In the genomic region with DNA sequence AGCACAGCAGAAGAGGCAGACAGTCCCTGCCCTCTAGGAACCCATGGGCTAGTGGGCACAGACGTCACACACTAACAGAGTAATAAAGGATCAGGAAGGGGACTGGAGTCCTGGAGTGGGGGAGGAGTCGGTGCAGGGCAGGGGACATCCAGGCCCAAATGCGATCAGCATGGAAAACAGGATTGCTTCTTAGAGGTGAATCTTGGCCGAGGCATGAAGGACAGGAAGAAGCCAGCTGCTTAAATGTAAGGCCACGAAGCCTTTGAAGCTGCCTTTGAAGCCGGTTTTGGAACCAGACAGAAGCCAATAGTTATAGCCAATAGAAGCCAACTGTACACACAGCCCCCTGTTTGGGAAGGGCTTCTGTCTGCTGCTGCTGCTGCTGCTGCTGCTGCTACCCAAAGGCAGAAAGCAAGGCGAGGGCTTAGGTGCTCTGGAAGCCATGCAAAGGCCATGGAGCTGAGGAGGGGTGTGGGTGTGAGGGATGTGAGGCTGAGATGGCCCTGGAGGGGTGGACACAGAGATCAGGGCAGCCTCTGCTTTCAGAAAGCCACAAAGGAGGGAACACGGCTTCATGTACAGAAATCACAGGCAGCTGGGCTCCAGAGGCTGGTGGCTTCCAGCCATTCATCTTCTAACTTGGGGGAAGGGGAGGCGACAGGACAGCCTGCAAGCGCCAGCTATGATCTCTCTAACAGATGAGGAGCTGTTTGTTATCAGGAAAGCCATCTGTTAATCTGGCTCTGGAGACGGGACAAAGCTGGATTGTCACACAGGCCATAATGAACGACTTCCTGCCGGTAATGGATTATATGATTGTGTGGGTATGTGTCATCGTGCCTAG, we compare ENCODE assay signal across 9 mouse cellular contexts. TPM values are rescaled to one million over a fixed set of nuclear protein-coding genes. Genes with fewer than 3 reads are reported as not detected.
DNase-seq lines count a peak whose midpoint lies in the region; ATAC-seq lines count a peak whose summit lies in the region.
"Had no signal": no experiment of that assay in that cellular context is flagged by ENCODE, and none has a peak within 500 bp of the region (broad histone marks: within the 10 kb centered on the region; RNA-seq: fewer than 3 reads in every experiment).

No protein-coding gene starts in this region.

- H3K27me3 ChIP-seq in embryonic facial prominence, embryonic 11.5 days (ENCODE audit: control insufficient read depth, insufficient read depth, low read length), result no peaks in the 10 kb centered on the region
- H3K27me3 ChIP-seq in kidney, embryonic 16.5 days (ENCODE audit: insufficient read depth, low read length), result no peaks in the 10 kb centered on the region

- H3K36me3 ChIP-seq in embryonic facial prominence, embryonic 11.5 days (replicated peaks; ENCODE audit: control insufficient read depth, insufficient read depth, low read depth, low read length), result no peaks in the 10 kb centered on the region
- no peaks in the 10 kb centered on the region for H3K36me3 ChIP-seq in kidney, embryonic 16.5 days (ENCODE audit: insufficient read depth, low read length)

- H3K9me3 ChIP-seq in embryonic facial prominence, embryonic 11.5 days (replicated peaks; ENCODE audit: control insufficient read depth, low read length), result no peaks in the 10 kb centered on the region
- H3K9me3 ChIP-seq in kidney, embryonic 16.5 days (ENCODE audit: low read length), result no peaks in the 10 kb centered on the region

- intact Hi-C loops in left cerebral cortex, postnatal 36 days (cut with DNase I), result no loop called here

- H3K4me1 ChIP-seq in embryonic facial prominence, embryonic 11.5 days (ENCODE audit: control insufficient read depth, insufficient read depth, low read length), result no peaks in the 10 kb centered on the region
- peaks cover 18% of the 10 kb centered on the region for H3K4me1 ChIP-seq in kidney, embryonic 16.5 days (ENCODE audit: insufficient read depth, low read length)

- H3K27ac ChIP-seq in embryonic facial prominence, embryonic 11.5 days (replicated peaks; ENCODE audit: low read depth, low read length), result no peak overlapping the region
- peak overlapping the region; percentile 78 for H3K27ac ChIP-seq in kidney, embryonic 16.5 days (ENCODE audit: low read length)
- H3K27ac ChIP-seq: liver, embryonic 14.5 days had no signal

- 36% methylated on average over 14 of the region's 14 CpGs for WGBS in embryonic facial prominence, embryonic 11.5 days
- WGBS in kidney, embryonic 16.5 days, result 26% methylated on average over 14 of the region's 14 CpGs

- ATAC-seq in embryonic facial prominence, embryonic 11.5 days (replicated peaks; ENCODE audit: insufficient number of reproducible peaks, low FRiP score, low TSS enrichment, low read depth), result no peak
- peak; percentile 57 for ATAC-seq in kidney, embryonic 16.5 days (ENCODE audit: low FRiP score, low TSS enrichment)
- no peak for ATAC-seq in erythroblast, adult 5-6 weeks (replicated peaks; ENCODE audit: low FRiP score, poor library complexity, severe bottlenecking)

- peak; percentile 93 for DNase-seq in heart, adult 11 months
- no peak for DNase-seq in heart, adult 9 months (ENCODE audit: low spot score in 2 of 2)
- no peak for DNase-seq in embryonic facial prominence, embryonic 11.5 days (ENCODE audit: low spot score)
- peak; percentile 67 for DNase-seq in lung, postnatal 36 days
- DNase-seq in natural killer cell, adult 2 months (ENCODE audit: low spot score in 2 of 2), result no peak
- DNase-seq in left cerebral cortex, postnatal 36 days (ENCODE audit: low spot score in 2 of 2), result no peak

- no peak overlapping the region for H3K4me2 ChIP-seq in embryonic facial prominence, embryonic 11.5 days (ENCODE audit: low read depth, low read length)
- H3K4me2 ChIP-seq in kidney, embryonic 16.5 days (replicated peaks; ENCODE audit: low read depth, low read length), result no peak overlapping the region

- H3K4me3 ChIP-seq in embryonic facial prominence, embryonic 11.5 days (ENCODE audit: low read depth, low read length), result no peak overlapping the region
- H3K4me3 ChIP-seq in kidney, embryonic 16.5 days (ENCODE audit: low read length), result no peak overlapping the region

- H3K9ac ChIP-seq in embryonic facial prominence, embryonic 11.5 days (replicated peaks; ENCODE audit: low read length), result peak overlapping the region; percentile 5; the same call in 1 of the 2 replicates
- no peak overlapping the region for H3K9ac ChIP-seq in kidney, embryonic 16.5 days (replicated peaks; ENCODE audit: low read length)
- H3K9ac ChIP-seq: liver, embryonic 14.5 days had no signal

RNA-seq across cellular contexts. Expression of a gene that starts 5.1 kb away (rescaled TPM):
- polyA plus RNA-seq in embryonic facial prominence, embryonic 11.5 days (2014; fragmentation: Nextera tagmentation; extraction: Ambion mirVana), result 200 and 208 TPM in 2 replicates
- polyA plus RNA-seq in kidney, embryonic 16.5 days (2015; fragmentation: Nextera tagmentation; extraction: Ambion mirVana), result 202 and 212 TPM in 2 replicates
- total RNA-seq in erythroblast, adult 5-6 weeks (2015; ENCODE audit: low replicate concordance), result not detected in 2 replicates
- total RNA-seq in erythroblast, adult 5-6 weeks (2017; ENCODE audit: low replicate concordance), result not detected in 2 replicates
- total RNA-seq in left cerebral cortex, postnatal 36 days (2021), result 10 to 100 TPM in 1 of 2 experiments, 1 to 10 TPM in 1; 9.0 to 14.4 TPM

Comparison
In these comparisons a context has a peak if more than half of its experiments do, and no peak if none do; other contexts are left out.
1. DNase-seq: peak in heart, adult 11 months (single experiment) and lung, postnatal 36 days (single experiment); none in heart, adult 9 months (0 of 2), embryonic facial prominence, embryonic 11.5 days (single experiment), natural killer cell, adult 2 months (0 of 2) and left cerebral cortex, postnatal 36 days (0 of 2).
2. RNA of a gene that starts 5.1 kb away (total RNA-seq): 9.0 to 14.4 TPM in left cerebral cortex, postnatal 36 days; not detected in erythroblast, adult 5-6 weeks; every median in the first group is over 10 times any median in the second.